Mouse (Mus musculus): ENCODE measurements at regions not wholly inside any gene's neighbourhood (a gene's known extent, or its start where the extent isn't known, plus 50 kb on each side); places are given as distances from the start of the nearest gene placed in this dataset.

GRCm38 (mm10) chr7:68829861-68830260 lies 80.8 kb upstream of the Arrdc4 start:
- peak; percentile 65; the same call in 1 of the 2 replicates for ATAC-seq (ENCODE audit: low read depth)
- no peak overlapping the region for H3K9ac ChIP-seq
- no peak overlapping the region for H3K4me2 ChIP-seq

GRCm38 (mm10) chr7:68824399-68824798 lies 75.4 kb upstream of the Arrdc4 start:
- Histone ChIP-seq H3K27me3 (no peaks in the 10 kb centered on the region), H3K4me2 (no peak overlapping the region), H3K4me3 (no peak overlapping the region), H3K4me1 (replicated peaks) (0 out of 2 replicates have a peak, but pooled peaks cover 3% of the 10 kb centered on the region), H3K9ac (no peak overlapping the region), H3K27ac (replicated peaks) (no peak overlapping the region), H3K9me3 (no peaks in the 10 kb centered on the region), H3K36me3 (no peaks in the 10 kb centered on the region)
- ATAC-seq (ENCODE audit: low read depth): no peak
- 83% methylated on average over 2 of the region's 2 CpGs for WGBS

More at GRCm38 (mm10) chr7:68829861-68830260, 80.8 kb upstream of the Arrdc4 start:
- Histone ChIP-seq H3K4me1 (replicated peaks) (0 out of 2 replicates have a peak, but pooled peaks cover 3% of the 10 kb centered on the region), H3K27ac (replicated peaks) (no peak overlapping the region), H3K36me3 (no peaks in the 10 kb centered on the region), H3K9me3 (no peaks in the 10 kb centered on the region), H3K4me3 (no peak overlapping the region), H3K27me3 (no peaks in the 10 kb centered on the region; the same call in 1 of the 2 replicates)
- 15% methylated on average over 8 of the region's 8 CpGs for WGBS

GRCm38 (mm10) chr7:68823646-68824045 lies 74.6 kb upstream of the Arrdc4 start:
- Histone ChIP-seq H3K4me3 (no peak overlapping the region), H3K27me3 (no peaks in the 10 kb centered on the region), H3K4me2 (no peak overlapping the region), H3K36me3 (no peaks in the 10 kb centered on the region), H3K27ac (replicated peaks) (no peak overlapping the region), H3K9ac (no peak overlapping the region), H3K4me1 (replicated peaks) (0 out of 2 replicates have a peak, but pooled peaks cover 3% of the 10 kb centered on the region), H3K9me3 (no peaks in the 10 kb centered on the region)
- WGBS: 79% methylated on average over 2 of the region's 2 CpGs
- ATAC-seq (ENCODE audit: low read depth): no peak

GRCm38 (mm10) chr7:68823189-68823588 lies 74.1 kb upstream of the Arrdc4 start:
- H3K9me3 ChIP-seq: no peaks in the 10 kb centered on the region
- no peak for ATAC-seq (ENCODE audit: low read depth)
- WGBS: 2% methylated on average over 7 of the region's 7 CpGs

GRCm38 (mm10) chr7:68814823-68815666 lies 66.0 kb upstream of the Arrdc4 start:
- Histone ChIP-seq H3K36me3 (no peaks in the 10 kb centered on the region), H3K27ac (replicated peaks) (no peak overlapping the region), H3K9ac (no peak overlapping the region), H3K4me1 (replicated peaks) (0 out of 2 replicates have a peak, but pooled peaks cover 5% of the 10 kb centered on the region), H3K9me3 (no peaks in the 10 kb centered on the region), H3K4me3 (no peak overlapping the region), H3K27me3 (no peaks in the 10 kb centered on the region), H3K4me2 (no peak overlapping the region)
- no peak for ATAC-seq (ENCODE audit: low read depth)
- WGBS: 83% methylated on average over 15 of the region's 15 CpGs

More at GRCm38 (mm10) chr7:68823189-68823588, 74.1 kb upstream of the Arrdc4 start:
- no peak overlapping the region for H3K9ac ChIP-seq
- no peaks in the 10 kb centered on the region for H3K27me3 ChIP-seq
- H3K27ac ChIP-seq (replicated peaks): no peak overlapping the region
- no peaks in the 10 kb centered on the region for H3K36me3 ChIP-seq
- no peak overlapping the region for H3K4me3 ChIP-seq
- 0 out of 2 replicates have a peak, but pooled peaks cover under 1% of the 10 kb centered on the region for H3K4me1 ChIP-seq (replicated peaks)
- H3K4me2 ChIP-seq: no peak overlapping the region

- Histone ChIP-seq H3K9ac (no peak overlapping the region), H3K4me1 (replicated peaks) (0 out of 2 replicates have a peak, but pooled peaks cover 8% of the 10 kb centered on the region), H3K27ac (replicated peaks) (no peak overlapping the region), H3K4me2 (no peak overlapping the region), H3K36me3 (no peaks in the 10 kb centered on the region), H3K27me3 (no peaks in the 10 kb centered on the region), H3K4me3 (no peak overlapping the region), H3K9me3 (no peaks in the 10 kb centered on the region)
- ATAC-seq (ENCODE audit: low read depth): no peak
- WGBS: 43% methylated on average over 8 of the region's 8 CpGs
Observed at GRCm38 (mm10) chr7:68809782-68810181, 60.7 kb upstream of the Arrdc4 start.

Data from neural tube, embryonic 13.5 days (tissue).